Mouse (Mus musculus): Measurements from ENCODE around the gene Ssr2.

GRCm38 (mm10) chr3:88553880-88554586 lies 21.6 kb upstream of the Ssr2 start:
- TF ChIP-seq CTCF (conservative IDR thresholded peaks at IDR 0.05; ENCODE audit: low read length), result no peak
- TF ChIP-seq NANOG (IDR thresholded peaks at IDR 0.05; ENCODE audit: borderline replicate concordance, low read length), result no peak
- TF ChIP-seq POU5F1 (IDR thresholded peaks at IDR 0.05; ENCODE audit: borderline replicate concordance, low read length), result no peak

Measured in E14TG2a.4 (cell line).